Mouse (Mus musculus) v-Abl transformed pro-B cells (cell line): ENCODE measurements around the gene Fdxr.

ENCODE experiments used
- in situ Hi-C, 2 experiments: fragments of 400-800 bp; cut with MboI; formaldehyde crosslinking; loops; one replicate each; pipeline ENCODE4 v1.15.1; 2025; ENCODE audit not compliant: unreplicated experiment in 2 of 2

Gene Fdxr

GRCm38 (mm10) chr11:115271052-115271451 lies 5.8 kb downstream of the Fdxr start:
- in situ Hi-C loops = loop anchor here (5.0 to 25.0 kb wide), 4 partner anchors 69 to 189 kb away; partner anchors contain the start of genes Rab37 (in 1 of the 2) and Slc9a3r1 (in 1 of the 2)

GRCm38 (mm10) chr11:115270148-115270861 lies 6.5 kb downstream of the Fdxr start:
- in situ Hi-C loops = loop anchor here (5.0 to 25.0 kb wide), 4 partner anchors 68 to 188 kb away; partner anchors contain the start of genes Rab37 (in 1 of the 2) and Slc9a3r1 (in 1 of the 2)

GRCm38 (mm10) chr11:115269330-115270066 lies 7.4 kb downstream of the Fdxr start:
- in situ Hi-C loops = loop anchor here (5.0 to 25.0 kb wide), 5 partner anchors 37 to 187 kb away; partner anchors contain the start of genes Rab37 (in 1 of the 2) and Slc9a3r1 (in 1 of the 2)

DNA sequence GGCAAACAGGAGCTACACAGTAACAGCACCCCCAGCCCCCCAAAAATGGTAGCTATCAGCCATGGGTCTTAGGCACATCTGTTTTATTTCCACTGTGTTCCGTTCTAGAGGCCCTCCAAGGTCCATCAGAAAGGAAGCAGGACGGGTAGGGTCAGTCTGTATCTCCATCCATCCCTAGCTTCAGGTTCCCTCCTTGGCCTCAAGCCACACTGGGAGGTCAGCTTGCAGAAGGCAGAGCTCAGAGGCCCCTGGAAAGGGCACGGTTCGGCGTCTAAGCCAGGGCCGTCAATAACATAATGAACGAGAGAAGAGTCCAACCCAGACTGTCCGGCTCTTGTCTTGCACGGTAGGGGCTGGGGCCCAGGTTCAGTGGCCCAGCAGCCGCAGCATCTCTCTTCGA lies 8.9 kb downstream of the Fdxr start:
- in situ Hi-C loops = loop anchor here (5.0 to 25.0 kb wide), 3 partner anchors 36 to 106 kb away; partner anchors contain the start of gene Slc9a3r1 (in 1 of the 2)

GRCm38 (mm10) chr11:115267061-115267883 lies 9.6 kb downstream of the Fdxr start, which contains the start of gene Grin2c:
Gene Grin2c, minus strand, starts transcription at chr11:115267243.
- in situ Hi-C loops = loop anchor here (5.0 to 25.0 kb wide), 3 partner anchors 35 to 105 kb away; partner anchors contain the start of gene Slc9a3r1 (in 1 of the 2)

DNA sequence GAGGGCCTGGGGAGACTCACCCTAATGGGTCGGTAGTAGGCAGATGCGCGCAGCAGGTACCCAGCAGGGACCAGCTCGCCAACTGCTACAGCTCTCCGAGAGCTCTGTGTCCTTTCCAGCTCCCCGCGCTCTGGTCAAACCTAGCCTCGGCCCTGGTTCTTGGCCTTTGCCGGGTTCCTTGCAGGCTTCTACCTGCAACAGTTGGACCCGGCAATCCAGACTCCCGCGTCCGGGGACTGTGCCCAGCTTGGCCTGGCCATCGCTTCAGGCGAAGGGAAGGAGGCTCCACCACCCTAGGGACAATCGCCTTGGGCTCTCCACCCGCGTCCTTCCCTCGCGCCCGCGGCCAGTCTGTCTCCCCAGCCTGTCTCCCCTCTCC lies 10.5 kb downstream of the Fdxr start:
- in situ Hi-C loops = loop anchor here (5.0 to 25.0 kb wide), 3 partner anchors 34 to 104 kb away; partner anchors contain the start of gene Slc9a3r1 (in 1 of the 2)

GRCm38 (mm10) chr11:115265771-115266399 lies 11.0 kb downstream of the Fdxr start:
- in situ Hi-C loops = loop anchor here (5.0 to 25.0 kb wide), 3 partner anchors 34 to 104 kb away; partner anchors contain the start of gene Slc9a3r1 (in 1 of the 2)

DNA sequence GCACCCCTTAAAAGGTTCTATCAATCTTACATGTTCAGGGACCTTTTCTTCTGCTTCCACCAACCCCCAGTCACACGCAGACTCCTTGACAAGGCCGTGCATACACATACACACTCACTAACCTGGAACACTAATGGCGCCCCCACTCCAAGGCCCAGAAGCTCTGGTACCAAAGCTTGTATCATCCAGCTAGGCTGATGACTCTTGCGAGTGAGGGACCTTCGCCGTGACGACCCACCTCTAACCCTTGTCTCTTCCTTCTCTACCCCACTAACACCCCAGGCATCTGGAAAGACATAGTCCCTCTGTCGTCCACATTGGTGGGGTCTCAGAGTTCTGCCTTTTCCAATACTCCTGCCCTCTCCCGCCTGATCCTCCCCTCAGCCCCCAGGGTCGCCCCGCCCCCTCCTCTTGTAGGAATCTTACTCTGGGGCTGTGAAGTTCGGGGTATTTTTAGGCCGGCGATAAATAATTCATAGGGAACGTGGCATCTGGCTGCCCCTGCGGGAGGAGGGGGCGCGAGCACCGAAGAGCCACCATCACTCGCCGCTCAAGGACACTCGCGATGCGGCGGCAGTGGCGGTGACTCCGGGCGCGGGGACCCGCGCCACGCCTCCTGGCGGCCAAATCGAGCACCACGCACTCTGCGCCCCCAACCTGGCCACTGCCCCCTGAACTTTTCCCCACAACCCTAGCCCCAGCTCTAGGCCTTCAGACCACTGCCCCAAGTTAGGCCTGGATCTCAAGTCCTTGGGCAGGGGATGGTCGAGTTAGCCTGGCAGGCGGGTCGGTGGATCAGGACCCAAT lies 11.8 kb downstream of the Fdxr start:
- in situ Hi-C loops = loop anchor here (5.0 to 25.0 kb wide), 3 partner anchors 33 to 103 kb away; partner anchors contain the start of gene Slc9a3r1 (in 1 of the 2)

GRCm38 (mm10) chr11:115264136-115264861 lies 12.6 kb downstream of the Fdxr start:
- in situ Hi-C loops = loop anchor here in 1 of 2 experiments (25.0 kb wide), 1 partner anchor 102 kb away; the partner anchor contains the start of gene Slc9a3r1

- in situ Hi-C loops = loop anchor here in 1 of 2 experiments (25.0 kb wide), 1 partner anchor 101 kb away; the partner anchor contains the start of gene Slc9a3r1
These were observed 13.9 kb downstream of the Fdxr start for GRCm38 (mm10) chr11:115262954-115263353.

DNA sequence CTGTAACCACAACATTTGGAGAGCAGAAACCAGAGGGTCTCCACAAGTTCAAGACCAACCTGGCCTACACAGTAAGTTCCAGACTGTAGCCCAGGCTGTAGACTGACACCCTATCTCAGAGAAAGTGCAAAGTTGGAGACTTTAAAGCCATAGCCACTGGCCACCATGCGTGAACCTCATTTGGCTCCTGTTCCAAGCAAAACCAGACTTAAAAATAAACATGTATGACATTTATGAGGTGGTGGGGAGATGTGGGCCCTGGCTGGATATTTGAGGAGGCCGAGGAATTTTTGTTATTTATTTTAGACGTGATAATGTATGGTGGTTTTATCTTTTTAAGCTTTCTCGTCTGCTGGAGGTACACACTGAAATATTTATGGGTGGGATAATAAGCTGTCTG lies 17.7 kb downstream of the Fdxr start:
- in situ Hi-C loops = loop anchor here in 1 of 2 experiments (25.0 kb wide), 1 partner anchor 97 kb away; the partner anchor contains the start of gene Slc9a3r1

DNA sequence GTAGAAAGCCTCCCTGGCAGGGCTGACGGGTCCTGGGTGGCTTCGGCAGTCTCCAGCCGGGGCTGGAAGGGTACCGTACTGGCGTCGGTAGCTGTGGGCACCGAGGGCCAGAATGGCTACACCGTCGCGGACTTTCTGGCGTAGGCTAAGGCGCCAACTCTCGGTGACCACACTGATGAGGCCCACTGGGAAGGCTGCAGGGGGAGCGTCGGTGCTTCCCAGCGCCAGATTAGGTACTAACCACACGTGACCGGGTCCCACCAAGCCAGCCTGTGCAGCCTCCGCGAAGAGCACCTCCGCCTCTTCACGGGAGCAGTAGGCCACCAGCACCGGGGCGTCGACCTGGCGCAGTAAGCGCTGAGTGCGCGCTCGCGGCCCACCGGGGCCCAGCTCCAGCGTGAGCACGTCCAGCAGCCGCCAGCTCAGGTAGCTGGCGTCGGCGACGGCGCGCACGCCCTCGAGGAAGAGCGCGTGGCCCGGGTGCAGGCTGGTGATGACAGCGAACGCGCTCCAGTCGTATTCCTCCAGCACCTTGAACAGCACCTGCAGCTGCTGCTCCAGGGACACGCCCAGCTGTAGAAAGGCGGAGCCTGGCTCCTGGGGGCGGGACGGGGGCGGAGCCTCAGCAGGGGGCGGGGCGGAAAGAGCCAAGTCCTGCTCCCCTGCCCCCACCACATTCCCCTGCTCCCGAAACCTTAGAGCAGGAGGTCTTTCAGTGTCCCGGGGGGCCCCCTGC lies 18.9 kb downstream of the Fdxr start:
- in situ Hi-C loops = loop anchor here in 1 of 2 experiments (25.0 kb wide), 1 partner anchor 96 kb away; the partner anchor contains the start of gene Slc9a3r1

GRCm38 (mm10) chr11:115251258-115251657 lies 25.6 kb downstream of the Fdxr start:
- in situ Hi-C loops = loop anchor here in 1 of 2 experiments (25.0 kb wide), 1 partner anchor 89 kb away; the partner anchor contains the start of gene Slc9a3r1

GRCm38 (mm10) chr11:115250405-115251090 lies 26.3 kb downstream of the Fdxr start:
- in situ Hi-C loops = loop anchor here in 1 of 2 experiments (25.0 kb wide), 1 partner anchor 88 kb away; the partner anchor contains the start of gene Slc9a3r1

DNA sequence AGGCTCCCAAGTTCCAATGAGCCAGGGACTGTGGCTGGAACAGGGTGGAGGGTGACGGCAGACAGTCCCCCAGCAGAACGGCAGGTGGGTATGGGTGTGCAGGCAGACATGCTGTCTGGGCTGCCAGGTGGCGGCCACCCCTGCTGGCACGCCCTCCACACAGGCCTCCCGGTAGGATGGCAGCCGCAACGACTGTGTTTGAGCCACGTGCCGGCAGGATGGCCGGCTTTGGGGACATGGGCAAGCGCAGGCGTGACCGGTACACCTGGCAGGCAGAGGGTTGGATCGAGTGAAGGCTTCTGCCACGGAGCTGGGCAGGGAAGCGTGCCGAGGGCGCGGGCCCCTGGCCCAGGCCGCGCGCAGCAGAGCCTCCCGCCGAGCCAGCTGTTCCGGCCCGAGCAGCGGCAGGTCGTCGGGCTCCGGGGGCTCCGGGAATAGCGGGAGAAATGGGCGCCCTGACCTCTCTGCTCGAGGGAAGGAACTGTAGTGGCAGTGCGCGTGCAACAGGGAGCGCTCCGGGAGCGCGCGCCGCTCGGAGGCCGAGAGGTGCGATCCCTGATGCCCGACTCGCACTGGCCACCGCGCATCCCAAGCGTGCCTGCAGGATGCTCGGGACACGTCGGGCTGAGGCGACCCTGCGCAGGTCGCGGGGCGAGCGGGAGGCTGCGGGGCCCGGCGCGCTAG lies 27.0 kb downstream of the Fdxr start:
- in situ Hi-C loops = loop anchor here in 1 of 2 experiments (25.0 kb wide), 1 partner anchor 88 kb away; the partner anchor contains the start of gene Slc9a3r1

- in situ Hi-C loops = no loop called here
These were observed 28.9 kb downstream of the Fdxr start for GRCm38 (mm10) chr11:115247945-115248344.
